Mouse (Mus musculus) E14TG2a.4 (cell line): ENCODE data around the gene Ssmem1.

Source experiments
- CTCF ChIP-seq: conservative IDR thresholded peaks from 2 replicates; pipeline ENCODE4 v1.5.1; 2014; ENCODE audit warnings: low read length
- NANOG ChIP-seq: IDR thresholded peaks from 2 replicates; pipeline ENCODE4 v1.6.1; 2014; ENCODE audit warnings: borderline replicate concordance, low read length, mixed read lengths
- POU5F1 ChIP-seq: IDR thresholded peaks from 2 replicates; pipeline ENCODE4 v1.6.1; 2014; ENCODE audit warnings: low read length, borderline replicate concordance

DNA sequence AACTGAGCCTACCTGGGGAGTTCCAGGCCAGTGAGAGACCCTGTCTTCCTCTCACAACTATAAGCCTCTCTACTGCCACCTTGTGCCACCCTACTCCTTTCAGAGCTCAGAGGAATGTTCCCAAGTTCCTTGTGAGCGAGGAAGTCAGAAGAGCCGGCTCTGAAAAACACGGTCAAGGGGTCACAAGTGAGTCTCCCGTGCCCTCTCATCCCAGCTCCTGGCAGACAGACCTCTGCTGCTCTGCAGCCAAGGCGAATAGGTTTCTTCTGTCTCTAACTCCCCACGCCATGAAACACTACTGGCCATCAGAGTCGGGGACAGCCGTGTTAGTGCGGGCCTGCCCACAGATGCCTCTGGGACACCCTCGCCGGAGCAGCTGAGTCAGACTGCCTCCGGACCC lies 41.0 kb upstream of the Ssmem1 start:
- peak; percentile 29 for TF ChIP-seq CTCF
- TF ChIP-seq POU5F1, result no peak
- TF ChIP-seq NANOG, result no peak
